Mouse (Mus musculus) testis, postnatal 14 days (tissue): Measurements from ENCODE around the gene Vmn2r62.
"Not testable (repeated sequence)": the region's sequence is repeated elsewhere in the genome, so short reads cannot be mapped to it uniquely, and the experiment has no call there.

Experiments used
- DNase-seq: peaks from one replicate; pipeline ENCODE4 v3.0.0; 2021; ENCODE audit warnings: low spot score

Gene Vmn2r62

DNA sequence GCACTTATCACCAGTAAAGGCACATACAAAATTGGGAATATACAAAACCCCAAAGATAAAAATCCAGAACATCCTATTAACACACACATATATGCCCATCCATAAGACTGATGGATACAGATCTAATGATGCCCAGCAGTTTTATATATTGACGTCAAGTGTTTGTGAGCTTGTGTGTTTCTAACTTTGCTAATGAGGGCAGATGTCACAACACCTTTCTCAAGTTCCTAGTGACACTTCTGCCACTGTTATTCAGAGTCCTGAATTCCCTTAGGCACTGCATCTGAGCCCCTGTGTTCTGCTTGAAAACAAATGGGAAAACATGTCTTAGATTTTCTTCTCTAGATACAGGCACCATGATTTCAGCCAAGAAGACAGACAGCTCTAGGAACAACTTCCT, at the start of gene Vmn2r62:
Gene Vmn2r62 (minus strand): TSS at position 101 of the 400 bp plus-strand sequence.
- DNase-seq = not testable (repeated sequence)

DNA sequence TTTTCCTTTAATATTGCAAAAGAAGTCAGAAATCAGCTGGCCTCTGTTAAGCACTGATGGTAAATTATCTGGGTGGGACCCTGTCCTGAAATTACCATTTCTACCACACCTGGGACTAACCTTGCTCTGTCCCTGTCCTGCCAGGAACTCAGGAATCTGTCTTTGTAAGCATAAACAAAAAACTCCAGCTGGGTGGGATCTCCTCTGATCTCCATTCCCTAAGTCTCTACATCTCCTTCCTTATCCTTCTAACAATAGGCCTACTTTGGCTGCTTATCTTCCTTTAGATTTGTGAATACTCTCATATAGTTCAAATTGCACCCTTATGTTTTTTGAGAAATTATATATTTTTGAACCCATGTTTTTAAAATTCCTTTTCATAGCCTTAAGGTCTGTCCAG, 45.0 kb upstream of the Vmn2r62 start:
- DNase-seq = not testable (repeated sequence)

- DNase-seq = no peak
Measured at GRCm38 (mm10) chr7:42832221-42832620, 38.9 kb upstream of the Vmn2r62 start.

DNA sequence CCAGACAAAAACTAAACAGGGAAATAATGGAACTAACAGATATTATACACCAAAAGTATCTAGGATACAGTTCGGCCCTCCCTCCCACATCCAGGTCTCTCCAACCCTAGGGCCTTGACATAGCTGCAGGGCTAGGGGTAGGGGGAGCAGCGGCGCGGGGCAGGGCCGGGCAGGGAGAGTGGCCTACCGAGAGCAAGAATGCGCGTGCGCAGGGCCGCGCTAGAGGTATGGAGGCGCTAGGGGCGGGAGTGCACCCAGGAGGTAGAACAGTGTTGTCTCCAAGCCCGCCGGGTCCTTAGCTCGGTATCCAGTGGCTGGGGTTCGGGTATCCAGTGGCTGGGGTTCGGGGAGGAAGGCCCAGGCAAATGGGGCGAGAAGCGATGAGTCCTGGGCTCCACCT, 43.5 kb downstream of the Vmn2r62 start:
- DNase-seq = peak; percentile 6

GRCm38 (mm10) chr7:42738536-42739210, 54.7 kb downstream of the Vmn2r62 start:
- DNase-seq = peak; percentile 14

- not testable (repeated sequence) for DNase-seq
Measured at GRCm38 (mm10) chr7:42726917-42727316, 66.4 kb downstream of the Vmn2r62 start, which contains the start of gene Gm17067. Gene Gm17067 (minus strand): TSS chr7:42727017.
